Mouse (Mus musculus): ENCODE measurements around the gene Cul3. TPM values are rescaled to one million over a fixed set of nuclear protein-coding genes. Genes with fewer than 3 reads are reported as not detected.
"Not testable (repeated sequence)": the region's sequence is repeated elsewhere in the genome, so short reads cannot be mapped to it uniquely, and the experiment has no call there.

Gene Cul3
- 100 to 1,000 TPM; 103 to 167 TPM for total RNA-seq (2021)
- polyA plus RNA-seq (2012; rRNA removed) = 2.8 and 3.2 TPM in 2 replicates
- long read RNA-seq, full-length matches to known transcripts = 61 of 72 reads
- long read RNA-seq, partial matches to known transcripts = 1 of 72 reads
- long read RNA-seq, other reads (novel, unspliced or antisense) = 10 of 72 reads

GRCm38 (mm10) chr1:80340436-80341376 lies at the start of gene Cul3:
Cul3 (minus strand) TSS chr1:80340480.
- peak; percentile 96 for DNase-seq

- no peak for DNase-seq
Observed at GRCm38 (mm10) chr1:80389518-80389917, 49.2 kb upstream of the Cul3 start.

GRCm38 (mm10) chr1:80383613-80384589 lies 43.6 kb upstream of the Cul3 start:
- no peak for DNase-seq

GRCm38 (mm10) chr1:80382928-80383327 lies 42.6 kb upstream of the Cul3 start:
- no peak for DNase-seq

- no peak for DNase-seq
Observed at GRCm38 (mm10) chr1:80381302-80381701, 41.0 kb upstream of the Cul3 start.

GRCm38 (mm10) chr1:80372010-80372409 lies 31.7 kb upstream of the Cul3 start:
- no peak for DNase-seq

GRCm38 (mm10) chr1:80371189-80371889 lies 31.1 kb upstream of the Cul3 start:
- no peak for DNase-seq

- no peak for DNase-seq
Observed at GRCm38 (mm10) chr1:80363486-80363885, 23.2 kb upstream of the Cul3 start.

GRCm38 (mm10) chr1:80362946-80363345 lies 22.7 kb upstream of the Cul3 start:
- DNase-seq = peak; percentile 21

- DNase-seq = peak; percentile 52
Observed at GRCm38 (mm10) chr1:80362400-80362799, 22.1 kb upstream of the Cul3 start.

- not testable (repeated sequence) for DNase-seq
Observed at GRCm38 (mm10) chr1:80361771-80362170, 21.5 kb upstream of the Cul3 start.

- no peak for DNase-seq
Observed at GRCm38 (mm10) chr1:80360038-80360608, 19.8 kb upstream of the Cul3 start.

GRCm38 (mm10) chr1:80340061-80340435 lies 232 bp downstream of the Cul3 start:
- DNase-seq = peak; percentile 84

- no peak for DNase-seq
Observed at GRCm38 (mm10) chr1:80339425-80340021, 757 bp downstream of the Cul3 start.

- no peak for DNase-seq
Observed at GRCm38 (mm10) chr1:80338398-80338797, 1.9 kb downstream of the Cul3 start.

GRCm38 (mm10) chr1:80335726-80336368 lies 4.4 kb downstream of the Cul3 start:
- no peak for DNase-seq

GRCm38 (mm10) chr1:80335118-80335517 lies 5.2 kb downstream of the Cul3 start:
- DNase-seq = no peak

GRCm38 (mm10) chr1:80330970-80331369 lies 9.3 kb downstream of the Cul3 start:
- no peak for DNase-seq

- DNase-seq = no peak
Observed at GRCm38 (mm10) chr1:80325761-80326160, 14.5 kb downstream of the Cul3 start.

- DNase-seq = no peak
Observed at GRCm38 (mm10) chr1:80324370-80324769, 15.9 kb downstream of the Cul3 start.

Data from adrenal gland, adult 2 months (tissue).